Mouse (Mus musculus): ENCODE results near the gene H2afv.

- TF ChIP-seq POLR2A (IDR thresholded peaks at IDR 0.05; ENCODE audit: insufficient read depth, low read length): no peak
- TF ChIP-seq CTCF (IDR thresholded peaks at IDR 0.05; ENCODE audit: low read depth, low read length): no peak
Observed at GRCm38 (mm10) chr11:6489257-6489656, 45.0 kb upstream of the H2afv start.
